Mouse (Mus musculus) Patski (cell line): ENCODE results near the gene Ms4a6b. TPM values are rescaled to one million over a fixed set of nuclear protein-coding genes. Genes with fewer than 3 reads are reported as not detected.
"Not testable (repeated sequence)": the region's sequence is repeated elsewhere in the genome, so short reads cannot be mapped to it uniquely, and the experiment has no call there.

Source experiments
- ATAC-seq: fragments of 100-300 bp; one replicate; pipeline ENCODE4 v1.8.0; 2021
- CTCF ChIA-PET: fragments of 350-600 bp; sonication (Branson Sonifier 250); formaldehyde crosslinking; loops from one replicate; lab custom pipeline; 2022; ENCODE audit warnings: inconsistent platforms; lab: Charles Lee
- POLR2A ChIA-PET: fragments of 350-600 bp; sonication (Branson Sonifier 250); formaldehyde crosslinking; loops from one replicate; lab custom pipeline; 2022; ENCODE audit warnings: antibody characterized with exemption, inconsistent platforms; lab: Charles Lee
- DNase-seq: peaks from one replicate; pipeline ENCODE4 v3.0.0-alpha.2; 2011; ENCODE audit warnings: low read depth, low spot score
- H3K27me3 ChIP-seq: fragments of 371-371 bp; one replicate; pipeline ENCODE4 v1.5.1; 2021
- CTCF ChIP-seq: fragments of 100-300 bp; IDR thresholded peaks from one replicate; pipeline ENCODE4 v1.5.1; 2021
- in situ Hi-C: fragments of 300-500 bp; cut with MboI; formaldehyde crosslinking; loops from 3 replicates; pipeline ENCODE4 v1.11.1; 2018; ENCODE audit warnings: low pct_unique_long_range_greater_than_20kb, mixed read lengths
- polyA plus RNA-seq: library from polyadenylated mRNA; unstranded; gene quantifications from one replicate; pipeline ENCODE4 v1.2.3, GENCODE M21; 2021

Gene Ms4a6b
- polyA plus RNA-seq, 1 experiment from 2014 or later, result not detected

- POLR2A ChIA-PET, result no interaction called here
- no peak for DNase-seq
- ATAC-seq, result no peak
Observed at GRCm38 (mm10) chr19:11492671-11493070, 23.6 kb upstream of the Ms4a6b start.

GRCm38 (mm10) chr19:11494519-11494918 lies 21.8 kb upstream of the Ms4a6b start:
- POLR2A ChIA-PET, result interaction anchor here (0.6 kb wide), 1 partner anchor 123 kb away, joined by 3 read pairs; no protein-coding TSS in a partner anchor
- no peak for ATAC-seq
- CTCF ChIA-PET, result interaction anchor here (0.9 kb wide), 1 partner anchor 19 kb away, joined by 3 read pairs; no protein-coding TSS in a partner anchor
- TF ChIP-seq CTCF, result no peak
- H3K27me3 ChIP-seq, result peaks cover 29% of the 10 kb centered on the region
- DNase-seq, result no peak
- in situ Hi-C loops, result no loop called here

More at GRCm38 (mm10) chr19:11492671-11493070, 23.6 kb upstream of the Ms4a6b start:
- in situ Hi-C loops, result no loop called here
- CTCF ChIA-PET, result no interaction called here
- peaks cover 19% of the 10 kb centered on the region for H3K27me3 ChIP-seq
- TF ChIP-seq CTCF, result no peak

DNA sequence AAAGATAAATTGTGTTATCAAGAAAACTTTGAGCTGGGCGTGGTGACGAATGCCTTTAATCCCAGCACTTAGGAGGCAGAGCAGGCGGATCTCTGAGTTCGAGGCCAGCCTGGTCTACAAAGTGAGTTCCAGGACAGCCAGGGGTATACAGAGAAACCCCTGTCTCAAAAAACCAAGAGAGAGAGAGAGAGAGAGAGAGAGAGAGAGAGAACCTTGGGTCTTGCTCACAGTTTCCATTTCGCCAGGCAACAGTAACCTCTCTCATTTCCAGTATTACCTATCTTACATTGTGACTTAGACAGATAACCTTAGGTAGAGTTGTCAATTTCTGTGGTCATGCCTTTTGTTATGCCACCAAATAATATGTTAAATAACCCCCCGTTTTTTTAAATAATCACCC lies 20.0 kb upstream of the Ms4a6b start:
- H3K27me3 ChIP-seq, result peaks cover 33% of the 10 kb centered on the region
- CTCF ChIA-PET, result no interaction called here
- TF ChIP-seq CTCF, result no peak
- in situ Hi-C loops, result loop anchor here (5.0 kb wide), 1 partner anchor 51 kb away; no protein-coding TSS in a partner anchor
- DNase-seq (no peak), ATAC-seq (no peak)
- POLR2A ChIA-PET, result no interaction called here

GRCm38 (mm10) chr19:11497300-11497699 lies 19.0 kb upstream of the Ms4a6b start:
- in situ Hi-C loops, result loop anchor here (5.0 kb wide), 1 partner anchor 50 kb away; no protein-coding TSS in a partner anchor
- POLR2A ChIA-PET, ATAC-seq, DNase-seq, CTCF ChIA-PET: not testable (repeated sequence)
- peaks cover 37% of the 10 kb centered on the region for H3K27me3 ChIP-seq

DNA sequence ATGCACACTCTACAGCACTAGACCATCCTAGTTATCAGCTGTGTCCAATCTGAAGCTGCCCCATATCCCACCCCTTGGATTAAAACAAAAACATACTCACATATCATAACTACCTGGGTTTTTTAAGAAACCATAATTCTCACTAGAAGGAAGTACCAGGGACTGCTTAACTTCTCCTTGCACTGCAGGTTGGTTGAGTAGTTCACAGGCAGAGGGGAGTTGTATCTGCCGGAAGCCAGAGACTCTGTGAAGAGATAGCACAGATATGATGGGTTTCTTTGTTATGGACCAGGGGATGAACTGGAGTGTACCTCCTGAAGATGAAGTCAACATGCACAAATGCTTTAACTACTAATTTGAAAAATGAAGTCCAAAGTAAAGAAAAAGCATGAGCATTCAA lies 15.5 kb upstream of the Ms4a6b start:
- TF ChIP-seq CTCF, result no peak
- H3K27me3 ChIP-seq, result peaks cover 47% of the 10 kb centered on the region
- ATAC-seq (no peak), DNase-seq (no peak)
- ChIA-PET POLR2A (no interaction called here), CTCF (no interaction called here)
- in situ Hi-C loops, result no loop called here

- H3K27me3 ChIP-seq, result peaks cover 48% of the 10 kb centered on the region
- ChIA-PET CTCF (no interaction called here), POLR2A (interaction anchor here (0.7 kb wide), 1 partner anchor 23 kb away, joined by 3 read pairs; no protein-coding TSS in a partner anchor)
- DNase-seq (no peak), ATAC-seq (no peak)
- in situ Hi-C loops, result no loop called here
- TF ChIP-seq CTCF, result no peak
Observed at GRCm38 (mm10) chr19:11501326-11501725, 15.0 kb upstream of the Ms4a6b start.

DNA sequence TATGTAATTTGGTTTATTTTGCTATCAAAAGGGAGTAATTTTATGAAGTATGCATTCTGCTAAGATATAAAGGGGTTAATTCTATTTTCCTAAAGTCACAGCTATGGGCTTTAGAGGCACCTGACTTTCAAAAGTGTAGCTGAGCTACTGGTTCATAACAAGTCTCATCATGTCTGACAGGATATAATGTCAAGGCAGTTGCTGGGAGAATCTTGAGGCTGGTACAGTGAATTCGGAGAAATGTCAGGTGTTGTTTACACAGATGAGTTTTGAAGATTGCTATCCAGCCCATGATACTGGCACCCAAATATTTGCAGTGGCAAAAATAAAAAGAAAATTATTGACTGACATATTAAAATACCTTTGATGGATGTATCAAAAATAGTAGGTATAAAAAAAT lies 11.5 kb upstream of the Ms4a6b start:
- TF ChIP-seq CTCF, result no peak
- peaks cover 27% of the 10 kb centered on the region for H3K27me3 ChIP-seq
- ATAC-seq (no peak), DNase-seq (no peak)
- ChIA-PET POLR2A (no interaction called here), CTCF (no interaction called here)
- in situ Hi-C loops, result no loop called here

DNA sequence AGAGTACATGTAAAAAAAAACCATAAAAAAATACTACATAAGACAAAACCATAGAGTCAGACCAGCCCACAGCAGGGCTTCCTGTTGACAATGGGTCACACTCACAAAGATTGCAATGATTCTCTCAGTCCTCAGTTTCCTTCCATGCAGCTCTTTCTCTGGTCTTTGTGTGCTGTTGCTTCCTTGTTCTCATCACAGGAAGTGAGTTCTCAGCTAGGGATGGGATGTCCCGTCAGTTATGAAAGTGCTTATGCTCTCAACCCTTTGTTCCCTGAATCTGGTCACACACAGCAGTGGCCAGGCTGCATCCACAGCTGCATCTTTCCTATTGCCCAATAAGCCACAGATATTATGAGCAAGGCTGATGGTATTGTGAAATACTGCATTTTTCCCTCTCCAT lies 2.9 kb upstream of the Ms4a6b start:
- peaks cover 21% of the 10 kb centered on the region for H3K27me3 ChIP-seq
- POLR2A ChIA-PET, result no interaction called here
- TF ChIP-seq CTCF, result no peak
- in situ Hi-C loops, result no loop called here
- ATAC-seq (no peak), DNase-seq (no peak)
- CTCF ChIA-PET, result no interaction called here

GRCm38 (mm10) chr19:11516845-11517244 lies 533 bp downstream of the Ms4a6b start:
- in situ Hi-C loops, result loop anchor here (5.0 kb wide), 1 partner anchor 50 kb away; the partner anchor contains the start of gene Ms4a6c
- no peak for TF ChIP-seq CTCF
- ATAC-seq (no peak), DNase-seq (no peak)
- CTCF ChIA-PET, result no interaction called here
- POLR2A ChIA-PET, result no interaction called here
- H3K27me3 ChIP-seq, result peaks cover 16% of the 10 kb centered on the region

GRCm38 (mm10) chr19:11517373-11517772 lies 1.1 kb downstream of the Ms4a6b start:
- DNase-seq, ATAC-seq, CTCF ChIA-PET, POLR2A ChIA-PET: not testable (repeated sequence)
- in situ Hi-C loops, result loop anchor here (5.0 kb wide), 1 partner anchor 50 kb away; the partner anchor contains the start of gene Ms4a6c
- peaks cover 10% of the 10 kb centered on the region for H3K27me3 ChIP-seq

DNA sequence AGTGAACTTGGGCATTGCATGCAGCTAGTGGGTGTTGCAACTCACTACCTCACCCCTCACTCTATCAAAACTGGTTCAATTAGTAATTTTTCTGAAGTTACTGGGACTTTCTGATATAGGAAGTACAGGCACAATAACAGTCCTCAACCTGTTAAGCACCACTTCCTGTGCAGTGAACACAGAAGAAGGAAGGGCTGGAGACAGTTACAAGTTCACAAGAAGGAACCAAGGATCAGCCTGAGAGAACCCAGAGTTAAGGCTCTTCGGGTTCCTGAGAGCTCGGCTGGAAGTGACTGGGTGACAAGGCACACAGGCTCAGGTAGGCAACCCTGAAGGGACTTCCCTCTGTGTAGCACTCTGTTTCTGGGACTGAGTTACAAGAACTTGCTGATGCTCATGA lies 2.0 kb downstream of the Ms4a6b start:
- DNase-seq, POLR2A ChIA-PET, ATAC-seq, CTCF ChIA-PET: not testable (repeated sequence)
- in situ Hi-C loops, result loop anchor here (5.0 kb wide), 1 partner anchor 51 kb away; the partner anchor contains the start of gene Ms4a6c
- H3K27me3 ChIP-seq, result peaks cover 15% of the 10 kb centered on the region

DNA sequence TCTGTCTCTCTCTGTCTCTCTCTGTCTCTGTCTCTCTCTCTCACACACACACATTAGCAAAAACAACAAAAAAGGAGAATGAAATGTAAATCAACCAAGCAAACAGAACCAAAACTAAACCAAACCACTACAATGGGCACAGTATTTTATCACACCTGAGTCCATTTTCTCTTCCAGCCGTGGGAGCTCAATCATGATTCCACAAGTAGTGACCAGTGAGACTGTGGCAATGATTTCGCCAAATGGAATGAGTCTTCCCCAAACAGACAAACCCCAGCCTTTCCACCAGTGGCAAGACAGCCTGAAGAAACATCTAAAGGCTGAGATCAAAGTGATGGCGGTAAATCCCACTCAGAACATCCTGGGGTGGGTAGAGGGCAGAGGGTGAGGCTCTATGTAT lies 3.8 kb downstream of the Ms4a6b start:
- ChIA-PET POLR2A (no interaction called here), CTCF (no interaction called here)
- TF ChIP-seq CTCF, result no peak
- no peak for DNase-seq
- no peak for ATAC-seq
- in situ Hi-C loops, result no loop called here
- peaks cover 17% of the 10 kb centered on the region for H3K27me3 ChIP-seq
